Mouse (Mus musculus): ENCODE results near the gene Prkcb.

The Prkcb gene

DNA sequence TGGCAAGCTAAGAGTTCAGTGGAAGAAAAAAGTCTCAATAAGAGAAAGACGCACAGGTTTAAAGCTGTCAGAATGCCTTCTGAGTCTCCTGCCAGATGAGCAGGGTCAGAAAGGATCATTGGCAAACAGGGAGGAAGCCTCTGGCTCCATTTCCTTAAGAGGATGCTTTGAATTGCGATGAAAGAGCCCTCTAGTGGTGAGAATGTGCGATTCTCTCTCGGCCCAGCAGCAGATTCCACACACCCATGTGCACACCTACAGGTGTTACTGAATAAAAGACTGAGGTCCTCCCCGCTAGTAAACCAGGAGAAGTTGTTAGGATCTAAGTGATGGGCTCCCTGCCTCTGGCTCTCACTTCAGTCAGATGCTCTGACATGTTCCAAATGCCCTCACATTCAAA, 379.4 kb downstream of the Prkcb start:
- DNase-seq (ENCODE audit: low spot score in 2 of 2) = no peak

DNA sequence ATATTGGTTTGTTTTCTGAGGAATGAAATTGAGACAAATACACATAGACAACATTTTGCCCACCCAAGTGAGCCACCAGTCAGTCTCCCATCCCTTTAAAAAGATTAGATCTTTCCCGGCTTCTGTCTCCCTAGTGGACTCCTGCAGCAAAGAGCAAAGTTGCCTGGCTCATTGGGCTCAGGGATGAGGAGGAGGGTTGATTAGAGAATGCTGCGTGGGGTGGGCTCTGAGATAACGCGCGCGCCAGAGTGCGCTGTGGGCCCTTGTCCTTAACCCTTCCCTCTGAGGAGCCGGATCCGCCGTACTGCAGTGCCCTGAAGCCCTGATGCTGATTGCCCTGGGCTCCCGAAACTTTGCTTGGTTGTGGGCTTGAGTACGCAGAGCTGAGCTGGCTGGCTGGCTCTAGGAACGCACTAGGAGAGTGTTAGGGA, 381.9 kb downstream of the Prkcb start, which contains the start of gene Cacng3:
Cacng3 (plus strand) TSS at position 51 of the 431 bp plus-strand sequence.
- DNase-seq (ENCODE audit: low spot score in 2 of 2) = no peak

DNA sequence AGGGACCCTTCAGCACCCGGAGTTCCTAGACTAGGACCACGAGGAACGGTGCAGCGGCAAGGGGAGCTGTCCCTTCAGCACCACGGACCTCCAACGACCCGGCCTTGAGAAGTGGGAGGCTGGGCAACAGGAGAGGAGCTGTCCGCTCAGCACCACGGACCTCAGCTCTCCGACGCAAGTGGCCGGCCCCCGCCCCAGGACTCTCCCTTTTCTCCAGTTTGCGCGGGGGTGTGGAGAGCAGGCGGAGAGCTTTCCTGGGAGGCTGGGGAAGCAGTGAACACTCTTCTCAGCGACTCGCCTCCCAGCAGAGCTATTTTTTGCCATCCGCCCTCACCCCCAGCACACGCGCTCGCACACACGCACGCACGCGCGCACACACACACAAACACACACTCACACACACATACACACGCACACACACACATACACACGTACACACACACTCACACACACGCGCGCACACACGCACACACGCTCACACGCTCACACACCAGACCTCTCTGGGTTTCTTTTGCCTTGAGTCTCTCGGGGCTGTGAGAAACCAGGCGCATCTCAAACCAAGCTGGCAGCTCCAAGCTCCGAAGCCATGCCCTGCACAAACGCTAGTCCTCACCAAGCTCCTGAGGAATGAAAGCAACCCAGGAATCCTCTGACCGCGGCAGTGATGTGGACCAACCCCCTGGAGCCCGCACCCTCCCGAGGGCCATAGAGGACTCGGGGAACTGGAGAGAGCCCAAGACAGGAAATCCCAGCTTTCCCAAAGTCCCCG, 382.5 kb downstream of the Prkcb start:
- DNase-seq (ENCODE audit: low spot score in 2 of 2) = peak; percentile 40 to 86

DNA sequence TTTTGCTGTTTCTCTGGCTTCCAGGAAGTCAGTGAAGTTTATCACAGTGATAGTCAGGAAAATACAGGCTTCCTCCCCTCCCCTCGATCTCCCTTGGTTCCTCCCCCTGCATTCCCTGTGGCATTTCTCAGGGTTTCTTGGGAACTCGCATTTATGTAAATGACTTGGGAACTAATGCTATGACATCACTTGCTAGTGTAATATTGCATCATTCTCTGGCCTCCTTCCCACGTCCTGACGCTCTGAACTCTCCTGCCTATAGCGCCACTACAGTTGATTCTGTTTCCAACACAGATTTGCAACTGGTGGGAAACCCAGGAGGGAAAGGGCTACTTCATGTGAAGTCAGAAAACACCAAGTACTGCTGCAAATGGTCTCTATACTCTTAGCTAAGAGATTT, 384.4 kb downstream of the Prkcb start:
- no peak for DNase-seq (ENCODE audit: low spot score in 2 of 2)

DNA sequence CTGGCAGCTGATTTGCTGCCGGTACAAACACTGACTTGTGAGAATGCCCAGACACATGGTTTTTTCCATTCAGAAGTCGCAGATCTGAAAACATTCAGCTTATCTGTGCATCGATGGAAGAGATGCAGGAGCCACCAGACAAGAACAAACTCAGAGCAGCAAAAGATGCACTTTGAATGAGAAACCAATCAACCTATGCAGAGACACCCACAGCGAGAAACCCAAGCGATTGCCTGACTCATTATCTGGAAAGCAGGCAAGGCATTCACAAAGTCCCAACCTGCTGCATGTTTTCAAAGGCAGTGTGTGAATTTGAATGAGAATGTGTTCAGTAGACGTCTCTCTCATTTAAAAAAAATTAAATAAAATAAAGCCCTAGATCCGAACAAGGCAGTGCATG, 386.7 kb downstream of the Prkcb start:
- DNase-seq (ENCODE audit: low spot score in 2 of 2) = no peak

Data from spleen, postnatal 10 days (tissue).